Comparison of ENCODE assay signal across 8 mouse cellular contexts in genomic region chr7:24735970-24736670, GRCm38 (mm10). TPM values are rescaled to one million over a fixed set of nuclear protein-coding genes. Genes with fewer than 3 reads are reported as not detected.
DNase-seq lines count a peak whose midpoint lies in the region; ATAC-seq and TF ChIP-seq lines count a peak whose summit lies in the region.

No protein-coding gene starts in this region.

- no peaks in the 10 kb centered on the region for H3K79me2 ChIP-seq in heart, adult 2 months (replicated peaks; ENCODE audit: control insufficient read depth, insufficient read depth, low read length)

- no peak for TF ChIP-seq EP300 in heart, adult 2 months (IDR thresholded peaks at IDR 0.05; ENCODE audit: insufficient read depth, low read depth, low read length)

- no peak overlapping the region for H3K4me3 ChIP-seq in gastrocnemius, adult 2 months
- H3K4me3 ChIP-seq in limb, embryonic 12.5 days (replicated peaks), result no peak overlapping the region
- peak overlapping the region; percentile 31 for H3K4me3 ChIP-seq in midbrain, embryonic 16.5 days (ENCODE audit: low read depth, low read length)
- no peak overlapping the region for H3K4me3 ChIP-seq in heart, adult 2 months

- H3K36me3 ChIP-seq in limb, embryonic 12.5 days, result no peaks in the 10 kb centered on the region
- H3K36me3 ChIP-seq in midbrain, embryonic 16.5 days (ENCODE audit: control insufficient read depth, insufficient read depth, low read length), result no peaks in the 10 kb centered on the region
- no peaks in the 10 kb centered on the region for H3K36me3 ChIP-seq in heart, adult 2 months (ENCODE audit: control insufficient read depth, insufficient read depth, low read length)

- H3K9ac ChIP-seq in limb, embryonic 12.5 days (replicated peaks), result no peak overlapping the region; the same call in 1 of the 2 replicates
- H3K9ac ChIP-seq in midbrain, embryonic 16.5 days (ENCODE audit: low read depth, low read length), result peak overlapping the region; percentile 56; the same call in 1 of the 2 replicates
- no peak overlapping the region for H3K9ac ChIP-seq in heart, adult 2 months (ENCODE audit: low read depth, low read length)

- peak; percentile 21 for DNase-seq in gastrocnemius, adult 2 months
- DNase-seq in gastrocnemius, postnatal 36 days, result no peak
- peak; percentile 55 for DNase-seq in adrenal gland, postnatal 14 days
- DNase-seq in layer of hippocampus, postnatal 25 days (ENCODE audit: extremely low spot score in 1 of 2, low spot score in 1 of 2), result no peak
- DNase-seq in heart, adult 2 months, result no peak

- peak; percentile 73 to 93 for ATAC-seq in hematopoietic stem cell, adult 5-6 weeks (replicated peaks in 1 of 2; ENCODE audit: insufficient read depth in 1 of 2, low FRiP score in 2 of 2, low TSS enrichment in 1 of 2, low read depth in 1 of 2, poor library complexity in 2 of 2, severe bottlenecking in 2 of 2)
- ATAC-seq in limb, embryonic 12.5 days (ENCODE audit: insufficient number of reproducible peaks, insufficient read depth, low FRiP score, low TSS enrichment, low read depth), result no peak
- ATAC-seq in midbrain, embryonic 16.5 days, result peak; percentile 78

- no peak for TF ChIP-seq CTCF in gastrocnemius, adult 2 months (IDR thresholded peaks at IDR 0.05)
- no peak for TF ChIP-seq CTCF in heart, adult 2 months (IDR thresholded peaks at IDR 0.05)

- no peak overlapping the region for H3K27ac ChIP-seq in gastrocnemius, adult 2 months
- no peak overlapping the region for H3K27ac ChIP-seq in limb, embryonic 12.5 days
- H3K27ac ChIP-seq in midbrain, embryonic 16.5 days (ENCODE audit: low read length), result no peak overlapping the region
- no peak overlapping the region for H3K27ac ChIP-seq in heart, adult 2 months

- 17% methylated on average over 17 of the region's 17 CpGs for WGBS in limb, embryonic 12.5 days
- 15% methylated on average over 17 of the region's 17 CpGs for WGBS in midbrain, embryonic 16.5 days
- 19% methylated on average over 17 of the region's 17 CpGs for WGBS in heart, adult 2 months

- H3K27me3 ChIP-seq in limb, embryonic 12.5 days, result peaks cover 3% of the 10 kb centered on the region
- no peaks in the 10 kb centered on the region for H3K27me3 ChIP-seq in midbrain, embryonic 16.5 days (ENCODE audit: control insufficient read depth, insufficient read depth, low read depth, low read length)
- no peaks in the 10 kb centered on the region for H3K27me3 ChIP-seq in heart, adult 2 months (ENCODE audit: control insufficient read depth, insufficient read depth, low read length)

- intact Hi-C loops in gastrocnemius, adult 2 months (cut with DNase I), result no loop called here
- intact Hi-C loops in gastrocnemius, postnatal 36 days (cut with DNase I), result no loop called here
- intact Hi-C loops in heart, adult 2 months (cut with DNase I), result no loop called here

- peak overlapping the region; percentile 30 for H3K4me2 ChIP-seq in limb, embryonic 12.5 days
- peak overlapping the region; percentile 54 for H3K4me2 ChIP-seq in midbrain, embryonic 16.5 days (ENCODE audit: low read length)

- no peaks in the 10 kb centered on the region; the same call in 1 of the 2 replicates for H3K4me1 ChIP-seq in limb, embryonic 12.5 days (replicated peaks)
- H3K4me1 ChIP-seq in midbrain, embryonic 16.5 days (ENCODE audit: control insufficient read depth, insufficient read depth, low read length), result peaks cover 2% of the 10 kb centered on the region; the same call in 1 of the 2 replicates
- H3K4me1 ChIP-seq in heart, adult 2 months (ENCODE audit: control insufficient read depth, insufficient read depth, low read length), result no peaks in the 10 kb centered on the region

- no peak for TF ChIP-seq POLR2A in heart, adult 2 months (IDR thresholded peaks at IDR 0.05; ENCODE audit: insufficient read depth, low read depth, low read length)

- H3K9me3 ChIP-seq in limb, embryonic 12.5 days, result no peaks in the 10 kb centered on the region
- no peaks in the 10 kb centered on the region for H3K9me3 ChIP-seq in midbrain, embryonic 16.5 days (replicated peaks; ENCODE audit: control insufficient read depth, low read length, poor library complexity, severe bottlenecking)

RNA-seq across cellular contexts. Expression of gene Gm4763, which starts 9.4 kb away (rescaled TPM):
- not detected for total RNA-seq in gastrocnemius, adult 2 months (2021)
- not detected for total RNA-seq in gastrocnemius, postnatal 36 days (2021)
- total RNA-seq in adrenal gland, postnatal 14 days (2021), result not detected in 2 replicates
- total RNA-seq in hematopoietic stem cell, adult 5-6 weeks (2017), result not detected in 2 replicates
- not detected in 2 replicates for polyA plus RNA-seq in limb, embryonic 12.5 days (2016; fragmentation: Nextera tagmentation; extraction: Ambion mirVana)
- polyA plus RNA-seq in midbrain, embryonic 16.5 days (2015; fragmentation: Nextera tagmentation; extraction: Ambion mirVana), result not detected in 2 replicates
- total RNA-seq in layer of hippocampus, postnatal 25 days (2021), result not detected
- not detected for total RNA-seq in heart, adult 2 months (2021)
- polyA plus RNA-seq in heart, adult 2 months (2012; rRNA removed), result not detected in 2 replicates

RNA-seq across cellular contexts. Expression of gene Cd177, which starts 24.0 kb away (rescaled TPM):
- not detected for total RNA-seq in gastrocnemius, adult 2 months (2021)
- not detected for total RNA-seq in gastrocnemius, postnatal 36 days (2021)
- 0.49 and 0.63 TPM in 2 replicates for total RNA-seq in adrenal gland, postnatal 14 days (2021)
- 31.5 and 105 TPM in 2 replicates for total RNA-seq in hematopoietic stem cell, adult 5-6 weeks (2017)
- not detected in 2 replicates for polyA plus RNA-seq in limb, embryonic 12.5 days (2016; fragmentation: Nextera tagmentation; extraction: Ambion mirVana)
- polyA plus RNA-seq in midbrain, embryonic 16.5 days (2015; fragmentation: Nextera tagmentation; extraction: Ambion mirVana), result 0.46 and 0.62 TPM in 2 replicates
- not detected for total RNA-seq in layer of hippocampus, postnatal 25 days (2021)
- total RNA-seq in heart, adult 2 months (2021), result under 1 TPM in 1 of 2 experiments, not detected in 1; 0.14 TPM
- 0.29 and 0.76 TPM in 2 replicates for polyA plus RNA-seq in heart, adult 2 months (2012; rRNA removed)

RNA-seq across cellular contexts. Expression of gene BC049730, which starts 27.1 kb away (rescaled TPM):
- not detected for total RNA-seq in gastrocnemius, adult 2 months (2021)
- not detected for total RNA-seq in gastrocnemius, postnatal 36 days (2021)
- total RNA-seq in adrenal gland, postnatal 14 days (2021), result not detected in 2 replicates
- total RNA-seq in hematopoietic stem cell, adult 5-6 weeks (2017), result not detected in 2 replicates
- polyA plus RNA-seq in limb, embryonic 12.5 days (2016; fragmentation: Nextera tagmentation; extraction: Ambion mirVana), result not detected in 2 replicates
- not detected in 2 replicates for polyA plus RNA-seq in midbrain, embryonic 16.5 days (2015; fragmentation: Nextera tagmentation; extraction: Ambion mirVana)
- not detected for total RNA-seq in layer of hippocampus, postnatal 25 days (2021)
- not detected for total RNA-seq in heart, adult 2 months (2021)
- polyA plus RNA-seq in heart, adult 2 months (2012; rRNA removed), result not detected in 2 replicates

RNA-seq across cellular contexts. Expression of gene Ceacam10, which starts 40.9 kb away (rescaled TPM):
- not detected for total RNA-seq in gastrocnemius, adult 2 months (2021)
- total RNA-seq in gastrocnemius, postnatal 36 days (2021), result not detected
- total RNA-seq in adrenal gland, postnatal 14 days (2021), result 0.93 TPM in 1 of 2 replicates, not detected in the other
- total RNA-seq in hematopoietic stem cell, adult 5-6 weeks (2017), result 1.1 and 15.1 TPM in 2 replicates
- polyA plus RNA-seq in limb, embryonic 12.5 days (2016; fragmentation: Nextera tagmentation; extraction: Ambion mirVana), result not detected in 2 replicates
- polyA plus RNA-seq in midbrain, embryonic 16.5 days (2015; fragmentation: Nextera tagmentation; extraction: Ambion mirVana), result 0.24 and 0.25 TPM in 2 replicates
- not detected for total RNA-seq in layer of hippocampus, postnatal 25 days (2021)
- not detected for total RNA-seq in heart, adult 2 months (2021)
- polyA plus RNA-seq in heart, adult 2 months (2012; rRNA removed), result not detected in 2 replicates

RNA-seq across cellular contexts. Expression of gene Tex101, which starts 59.6 kb away (rescaled TPM):
- not detected for total RNA-seq in gastrocnemius, adult 2 months (2021)
- total RNA-seq in gastrocnemius, postnatal 36 days (2021), result not detected
- total RNA-seq in adrenal gland, postnatal 14 days (2021), result not detected in 2 replicates
- total RNA-seq in hematopoietic stem cell, adult 5-6 weeks (2017), result not detected in 2 replicates
- not detected in 2 replicates for polyA plus RNA-seq in limb, embryonic 12.5 days (2016; fragmentation: Nextera tagmentation; extraction: Ambion mirVana)
- polyA plus RNA-seq in midbrain, embryonic 16.5 days (2015; fragmentation: Nextera tagmentation; extraction: Ambion mirVana), result not detected in 2 replicates
- not detected for total RNA-seq in layer of hippocampus, postnatal 25 days (2021)
- not detected for total RNA-seq in heart, adult 2 months (2021)
- polyA plus RNA-seq in heart, adult 2 months (2012; rRNA removed), result 0.15 and 0.27 TPM in 2 replicates

Comparison
In these comparisons a context has a peak if more than half of its experiments do, and no peak if none do; other contexts are left out.
1. DNase-seq: peak in gastrocnemius, adult 2 months (single experiment) and adrenal gland, postnatal 14 days (single experiment); none in gastrocnemius, postnatal 36 days (0 of 2), layer of hippocampus, postnatal 25 days (0 of 2) and heart, adult 2 months (0 of 2).
2. RNA of gene Cd177, which starts 24.0 kb away (total RNA-seq): 31.5 to 105 TPM in hematopoietic stem cell, adult 5-6 weeks; 0.49 to 0.63 TPM in adrenal gland, postnatal 14 days, 0.14 TPM in heart, adult 2 months, not detected in gastrocnemius, postnatal 36 days, not detected in layer of hippocampus, postnatal 25 days and not detected in gastrocnemius, adult 2 months; every median in the first group is over 10 times any median in the second.